Mouse (Mus musculus): ENCODE measurements around the gene Gm20458. TPM values are rescaled to one million over a fixed set of nuclear protein-coding genes. Genes with fewer than 3 reads are reported as not detected.

Gene Gm20458
- 10 to 100 TPM; 10.2 to 14.1 TPM for total RNA-seq (2021)
- long read RNA-seq, experiment 1, partial matches to known transcripts = 0 of 5 reads
- long read RNA-seq, experiment 1, other reads (novel, unspliced or antisense) = 3 of 5 reads
- long read RNA-seq, experiment 2, partial matches to known transcripts = 1 of 10 reads
- long read RNA-seq, experiment 2, other reads (novel, unspliced or antisense) = 6 of 10 reads

- TF ChIP-seq CTCF (IDR thresholded peaks at IDR 0.05) = peak; percentile 89
- H3K27ac ChIP-seq = peak within 1 kb of the TSS; percentile 97
- peak; percentile 93 to 96 for DNase-seq (ENCODE audit: extremely low spot score in 1 of 2, low spot score in 2 of 2)
- intact Hi-C loops (cut with DNase I) = loop anchor here (2.0 kb wide), 1 partner anchor 36 kb away; the partner anchor contains the start of gene Pigt
- peak within 1 kb of the TSS; percentile 94 for H3K4me3 ChIP-seq
These were observed at the start of gene Gm20458 for GRCm38 (mm10) chr2:164460745-164461551. Gene Gm20458, plus strand, starts transcription at chr2:164460967.

GRCm38 (mm10) chr2:164414167-164414566 lies 46.6 kb upstream of the Gm20458 start:
- no peak for TF ChIP-seq CTCF (IDR thresholded peaks at IDR 0.05)
- DNase-seq (ENCODE audit: extremely low spot score in 1 of 2, low spot score in 2 of 2) = no peak
- intact Hi-C loops (cut with DNase I) = loop anchor here (10.0 kb wide), 1 partner anchor 311 kb away; no protein-coding TSS in a partner anchor
- H3K4me3 ChIP-seq = no peak overlapping the region
- no peak overlapping the region for H3K27ac ChIP-seq

- H3K4me3 ChIP-seq = no peak overlapping the region
These were observed 46.2 kb upstream of the Gm20458 start for GRCm38 (mm10) chr2:164414581-164414980.

GRCm38 (mm10) chr2:164417198-164417597 lies 43.6 kb upstream of the Gm20458 start:
- intact Hi-C loops (cut with DNase I) = loop anchor here (1.0 to 10.0 kb wide), 4 partner anchors 40 to 308 kb away; partner anchors contain the start of gene Wfdc2
- no peak overlapping the region for H3K4me3 ChIP-seq
- DNase-seq (ENCODE audit: extremely low spot score in 1 of 2, low spot score in 2 of 2) = no peak
- H3K27ac ChIP-seq = no peak overlapping the region
- peak; percentile 85 for TF ChIP-seq CTCF (IDR thresholded peaks at IDR 0.05)

More at GRCm38 (mm10) chr2:164414581-164414980, 46.2 kb upstream of the Gm20458 start:
- DNase-seq (ENCODE audit: extremely low spot score in 1 of 2, low spot score in 2 of 2) = no peak
- TF ChIP-seq CTCF (IDR thresholded peaks at IDR 0.05) = no peak
- intact Hi-C loops (cut with DNase I) = loop anchor here (10.0 kb wide), 1 partner anchor 310 kb away; no protein-coding TSS in a partner anchor
- no peak overlapping the region for H3K27ac ChIP-seq

GRCm38 (mm10) chr2:164418308-164418875 lies 42.4 kb upstream of the Gm20458 start:
- Histone ChIP-seq H3K27ac (no peak overlapping the region), H3K4me3 (no peak overlapping the region)
- no peak for TF ChIP-seq CTCF (IDR thresholded peaks at IDR 0.05)
- no peak for DNase-seq (ENCODE audit: extremely low spot score in 1 of 2, low spot score in 2 of 2)
- intact Hi-C loops (cut with DNase I) = loop anchor here (5.0 to 10.0 kb wide), 2 partner anchors 144 to 306 kb away; partner anchors contain the start of gene Wfdc2

GRCm38 (mm10) chr2:164419489-164419888 lies 41.3 kb upstream of the Gm20458 start:
- Histone ChIP-seq H3K4me3 (no peak overlapping the region), H3K27ac (no peak overlapping the region)
- intact Hi-C loops (cut with DNase I) = loop anchor here (5.0 to 10.0 kb wide), 2 partner anchors 143 to 305 kb away; partner anchors contain the start of gene Wfdc2
- no peak for DNase-seq (ENCODE audit: extremely low spot score in 1 of 2, low spot score in 2 of 2)
- TF ChIP-seq CTCF (IDR thresholded peaks at IDR 0.05) = no peak

GRCm38 (mm10) chr2:164421306-164421705 lies 39.5 kb upstream of the Gm20458 start:
- H3K27ac ChIP-seq = no peak overlapping the region
- DNase-seq (ENCODE audit: extremely low spot score in 1 of 2, low spot score in 2 of 2) = no peak
- no peak overlapping the region for H3K4me3 ChIP-seq
- no peak for TF ChIP-seq CTCF (IDR thresholded peaks at IDR 0.05)
- intact Hi-C loops (cut with DNase I) = no loop called here

GRCm38 (mm10) chr2:164421979-164422378 lies 38.8 kb upstream of the Gm20458 start:
- no peak for TF ChIP-seq CTCF (IDR thresholded peaks at IDR 0.05)
- no peak for DNase-seq (ENCODE audit: extremely low spot score in 1 of 2, low spot score in 2 of 2)
- intact Hi-C loops (cut with DNase I) = no loop called here
- no peak overlapping the region for H3K4me3 ChIP-seq
- H3K27ac ChIP-seq = no peak overlapping the region

- Histone ChIP-seq H3K27ac (no peak overlapping the region), H3K4me3 (no peak overlapping the region)
- intact Hi-C loops (cut with DNase I) = loop anchor here (1.0 kb wide), 1 partner anchor 18 kb away; no protein-coding TSS in a partner anchor
- no peak for TF ChIP-seq CTCF (IDR thresholded peaks at IDR 0.05)
- DNase-seq (ENCODE audit: extremely low spot score in 1 of 2, low spot score in 2 of 2) = no peak
These were observed 37.9 kb upstream of the Gm20458 start for GRCm38 (mm10) chr2:164422675-164423393.

GRCm38 (mm10) chr2:164423464-164423863 lies 37.3 kb upstream of the Gm20458 start:
- no peak for TF ChIP-seq CTCF (IDR thresholded peaks at IDR 0.05)
- no peak overlapping the region for H3K4me3 ChIP-seq
- DNase-seq (ENCODE audit: extremely low spot score in 1 of 2, low spot score in 2 of 2) = no peak
- H3K27ac ChIP-seq = no peak overlapping the region
- intact Hi-C loops (cut with DNase I) = loop anchor here (1.0 kb wide), 1 partner anchor 18 kb away; no protein-coding TSS in a partner anchor

- DNase-seq (ENCODE audit: extremely low spot score in 1 of 2, low spot score in 2 of 2) = no peak
- intact Hi-C loops (cut with DNase I) = no loop called here
- Histone ChIP-seq H3K4me3 (no peak overlapping the region), H3K27ac (no peak overlapping the region)
- TF ChIP-seq CTCF (IDR thresholded peaks at IDR 0.05) = no peak
These were observed 36.4 kb upstream of the Gm20458 start for GRCm38 (mm10) chr2:164424406-164424805.
